Mouse (Mus musculus) heart, adult 2 months (tissue): ENCODE measurements around the gene Sap30l. TPM values are rescaled to one million over a fixed set of nuclear protein-coding genes. Genes with fewer than 3 reads are reported as not detected.
A peak's percentile ranks its signal among the peaks of the same experiment; 100 is the strongest.

ENCODE experiments used
- DNase-seq, 2 experiments: peaks; one replicate each; pipeline ENCODE4 v3.0.0; 2021
- H3K27ac ChIP-seq: fragments of 200-600 bp; 2 replicates; pipeline ENCODE4 v1.8.1; 2022
- H3K27me3 ChIP-seq: fragments of 200-500 bp; 2 replicates; pipeline ENCODE4 v1.6.1; 2012; ENCODE audit warnings: mild to moderate bottlenecking, low read length, inconsistent platforms, mixed read lengths; ENCODE audit not compliant: control insufficient read depth, insufficient read depth
- H3K36me3 ChIP-seq: fragments of 200-500 bp; 2 replicates; pipeline ENCODE4 v1.6.1; 2012; ENCODE audit warnings: low read length, inconsistent platforms; ENCODE audit not compliant: control insufficient read depth, insufficient read depth
- H3K4me1 ChIP-seq: fragments of 200-500 bp; 2 replicates; pipeline ENCODE4 v1.6.1; 2011; ENCODE audit warnings: low read length; ENCODE audit not compliant: control insufficient read depth, insufficient read depth
- H3K4me3 ChIP-seq: fragments of 200-600 bp; 2 replicates; pipeline ENCODE4 v1.8.1; 2022
- H3K79me2 ChIP-seq: fragments of 200-500 bp; replicated peaks from 2 replicates; pipeline ENCODE4 v1.6.1; 2012; ENCODE audit warnings: mild to moderate bottlenecking, inconsistent platforms, low read length, moderate library complexity, mixed read lengths; ENCODE audit not compliant: control insufficient read depth, insufficient read depth
- H3K9ac ChIP-seq: fragments of 200-500 bp; 2 replicates; pipeline ENCODE4 v1.6.1; 2012; ENCODE audit warnings: low read depth, mild to moderate bottlenecking, control low read depth, inconsistent platforms, low read length, mixed read lengths
- CTCF ChIP-seq: fragments of 200-600 bp; IDR thresholded peaks from 2 replicates; pipeline ENCODE4 v1.8.1; 2022; ENCODE audit warnings: antibody characterized with exemption, mild to moderate bottlenecking, moderate library complexity
- EP300 ChIP-seq: fragments of 200-500 bp; IDR thresholded peaks from 2 replicates; pipeline ENCODE4 v1.6.1; 2011; ENCODE audit warnings: low read depth, low read length, control low read depth; ENCODE audit not compliant: insufficient read depth
- POLR2A ChIP-seq: fragments of 200-500 bp; IDR thresholded peaks from 2 replicates; pipeline ENCODE4 v1.6.1; 2011; ENCODE audit warnings: mild to moderate bottlenecking, low read depth, low read length, control low read depth; ENCODE audit not compliant: insufficient read depth
- WGBS: fragments of 180-500 bp; shearing (Covaris S2); methylation state at CpG from one replicate; pipeline ENCODE4 v1.1.7; 2018; 5-methylcytosine and 5-hydroxymethylcytosine counted together
- intact Hi-C: fragments of 180-260 bp; cut with DNase I; formaldehyde crosslinking; loops from one replicate; pipeline ENCODE4 v1.15.1; 2025
- long read RNA-seq: library from polyadenylated mRNA; stranded (forward); transcript quantifications from one replicate; pipeline ENCODE4 v2.0.0, GENCODE M21; 2021
- polyA plus RNA-seq: library from polyadenylated mRNA; depleted of rRNA; stranded (reverse); fragments of >200 nt; gene quantifications from 2 replicates; pipeline ENCODE4 v1.2.3, GENCODE M21; 2012; rRNA removed
- total RNA-seq, 2 experiments: library from RNA; stranded (reverse); gene quantifications; 2 replicates each; pipeline ENCODE4 v1.2.3; 2021

Gene Sap30l
- total RNA-seq (10 to 100 TPM; 43.2 to 49.2 TPM), polyA plus RNA-seq (18.8 and 21.2 TPM in 2 replicates)
- long read RNA-seq, transcript Sap30l-201 (4 exons, 1,151 nt) = major isoform, 43 of 54 reads
- long read RNA-seq, partial matches to known transcripts = 9 of 54 reads
- long read RNA-seq, other reads (novel, unspliced or antisense) = 2 of 54 reads

GRCm38 (mm10) chr11:57800971-57801765 lies at the start of gene Sap30l:
Gene Sap30l (plus strand): TSS chr11:57801637.
- TF ChIP-seq POLR2A (peak; percentile 89), EP300 (no peak), CTCF (no peak)
- peak within 1 kb of the TSS; percentile 80 for H3K27ac ChIP-seq
- H3K9ac ChIP-seq = peak within 1 kb of the TSS; percentile 75
- H3K36me3 ChIP-seq = no peaks in the 10 kb centered on the region
- under 1% methylated on average over 66 of the region's 66 CpGs for WGBS
- H3K27me3 ChIP-seq = no peaks in the 10 kb centered on the region
- intact Hi-C loops = loop anchor here (5.0 to 10.0 kb wide), 3 partner anchors 206 to 524 kb away; partner anchors contain the start of genes Cnot8 and Larp1
- DNase-seq = peak; percentile 99
- 0 out of 2 replicates have a peak, but pooled peaks cover 6% of the 10 kb centered on the region for H3K4me1 ChIP-seq
- H3K4me3 ChIP-seq = peak within 1 kb of the TSS; percentile 84
- no peaks in the 10 kb centered on the region for H3K79me2 ChIP-seq

GRCm38 (mm10) chr11:57753538-57754203 lies 47.8 kb upstream of the Sap30l start:
- Histone ChIP-seq H3K27ac (no peak overlapping the region), H3K4me1 (no peaks in the 10 kb centered on the region), H3K9ac (no peak overlapping the region), H3K36me3 (no peaks in the 10 kb centered on the region), H3K27me3 (no peaks in the 10 kb centered on the region), H3K4me3 (no peak overlapping the region), H3K79me2 (no peaks in the 10 kb centered on the region)
- TF ChIP-seq EP300 (no peak), CTCF (no peak), POLR2A (no peak)
- intact Hi-C loops = no loop called here
- 65% methylated on average over 14 of the region's 14 CpGs for WGBS
- no peak for DNase-seq

DNA sequence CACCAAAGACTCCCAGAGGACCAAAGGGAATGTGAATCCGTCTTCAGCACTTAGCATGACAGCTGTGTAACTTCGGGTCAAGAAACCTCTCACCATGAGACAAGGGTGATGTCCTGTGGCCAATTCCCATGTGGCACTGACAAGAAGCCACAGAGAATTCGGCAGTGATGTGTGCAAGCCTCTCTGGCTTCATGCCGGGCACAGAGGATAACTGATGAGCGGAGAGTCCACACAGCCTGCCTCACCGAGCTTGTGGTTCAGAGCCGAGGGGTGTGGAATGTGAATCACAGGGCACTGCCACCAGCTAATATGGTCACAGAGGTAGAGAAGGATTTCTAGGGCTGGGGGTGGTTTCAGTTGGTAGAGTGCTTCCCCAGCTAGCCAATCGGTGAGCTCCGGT lies 42.8 kb upstream of the Sap30l start:
- no peaks in the 10 kb centered on the region for H3K4me1 ChIP-seq
- no peak for DNase-seq
- intact Hi-C loops = no loop called here
- no peak overlapping the region for H3K27ac ChIP-seq
- no peak overlapping the region for H3K9ac ChIP-seq
- H3K27me3 ChIP-seq = no peaks in the 10 kb centered on the region
- H3K36me3 ChIP-seq = no peaks in the 10 kb centered on the region
- H3K79me2 ChIP-seq = no peaks in the 10 kb centered on the region
- TF ChIP-seq CTCF (no peak), EP300 (no peak), POLR2A (no peak)
- H3K4me3 ChIP-seq = no peak overlapping the region
- 70% methylated on average over 9 of the region's 9 CpGs for WGBS

DNA sequence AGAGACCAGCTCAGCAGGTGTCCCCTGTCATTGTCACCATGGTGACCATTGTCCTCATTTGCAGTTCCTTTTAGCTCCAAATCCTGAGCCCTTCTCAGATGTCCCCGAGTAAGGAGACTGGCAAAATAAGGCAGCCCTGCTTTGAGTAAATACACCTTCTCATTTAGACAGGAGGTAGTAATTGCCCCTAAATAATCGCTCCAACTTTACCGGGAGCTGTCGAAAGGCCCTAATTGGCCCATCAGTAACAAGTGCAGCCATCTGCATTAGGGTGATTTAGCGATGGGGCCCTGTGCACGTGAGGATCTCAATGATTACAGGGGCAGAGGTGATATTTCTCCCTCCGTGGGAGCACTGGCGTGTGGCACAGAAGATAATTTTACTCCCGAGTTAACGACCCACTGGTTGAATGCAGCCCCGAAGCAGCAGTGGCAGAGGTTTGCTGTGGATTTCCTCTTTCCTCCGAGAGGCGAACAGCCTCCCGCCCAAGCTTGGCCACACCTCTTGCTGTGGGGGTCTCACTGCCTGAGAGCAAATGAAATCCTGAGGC lies 40.9 kb upstream of the Sap30l start:
- no peaks in the 10 kb centered on the region for H3K36me3 ChIP-seq
- no peaks in the 10 kb centered on the region for H3K4me1 ChIP-seq
- WGBS = 51% methylated on average over 14 of the region's 14 CpGs
- no peaks in the 10 kb centered on the region for H3K27me3 ChIP-seq
- H3K27ac ChIP-seq = no peak overlapping the region
- intact Hi-C loops = no loop called here
- DNase-seq = no peak
- no peak overlapping the region for H3K9ac ChIP-seq
- no peaks in the 10 kb centered on the region for H3K79me2 ChIP-seq
- TF ChIP-seq POLR2A (no peak), EP300 (no peak), CTCF (no peak)
- H3K4me3 ChIP-seq = no peak overlapping the region

- no peak for DNase-seq
- H3K36me3 ChIP-seq = no peaks in the 10 kb centered on the region
- H3K9ac ChIP-seq = no peak overlapping the region
- TF ChIP-seq EP300 (no peak), POLR2A (no peak), CTCF (no peak)
- WGBS = 95% methylated on average over 4 of the region's 4 CpGs
- no peak overlapping the region for H3K4me3 ChIP-seq
- no peak overlapping the region for H3K27ac ChIP-seq
- no peaks in the 10 kb centered on the region for H3K4me1 ChIP-seq
- intact Hi-C loops = no loop called here
- H3K79me2 ChIP-seq = no peaks in the 10 kb centered on the region
- no peaks in the 10 kb centered on the region for H3K27me3 ChIP-seq
Measured at GRCm38 (mm10) chr11:57761347-57761746, 40.1 kb upstream of the Sap30l start.
